Mouse (Mus musculus) heart, adult 2 months (tissue): ENCODE measurements around the gene Ccdc127. TPM values are rescaled to one million over a fixed set of nuclear protein-coding genes. Genes with fewer than 3 reads are reported as not detected.

Experiments
- DNase-seq, 2 experiments: peaks; one replicate each; pipeline ENCODE4 v3.0.0; 2021
- H3K27ac ChIP-seq: fragments of 200-600 bp; 2 replicates; pipeline ENCODE4 v1.8.1; 2022
- H3K27me3 ChIP-seq: fragments of 200-500 bp; 2 replicates; pipeline ENCODE4 v1.6.1; 2012; ENCODE audit warnings: mild to moderate bottlenecking, low read length, inconsistent platforms, mixed read lengths; ENCODE audit not compliant: control insufficient read depth, insufficient read depth
- H3K36me3 ChIP-seq: fragments of 200-500 bp; 2 replicates; pipeline ENCODE4 v1.6.1; 2012; ENCODE audit warnings: low read length, inconsistent platforms; ENCODE audit not compliant: control insufficient read depth, insufficient read depth
- H3K4me1 ChIP-seq: fragments of 200-500 bp; 2 replicates; pipeline ENCODE4 v1.6.1; 2011; ENCODE audit warnings: low read length; ENCODE audit not compliant: control insufficient read depth, insufficient read depth
- H3K4me3 ChIP-seq: fragments of 200-600 bp; 2 replicates; pipeline ENCODE4 v1.8.1; 2022
- H3K79me2 ChIP-seq: fragments of 200-500 bp; replicated peaks from 2 replicates; pipeline ENCODE4 v1.6.1; 2012; ENCODE audit warnings: mild to moderate bottlenecking, inconsistent platforms, low read length, moderate library complexity, mixed read lengths; ENCODE audit not compliant: control insufficient read depth, insufficient read depth
- H3K9ac ChIP-seq: fragments of 200-500 bp; 2 replicates; pipeline ENCODE4 v1.6.1; 2012; ENCODE audit warnings: low read depth, mild to moderate bottlenecking, control low read depth, inconsistent platforms, low read length, mixed read lengths
- CTCF ChIP-seq: fragments of 200-600 bp; IDR thresholded peaks from 2 replicates; pipeline ENCODE4 v1.8.1; 2022; ENCODE audit warnings: antibody characterized with exemption, mild to moderate bottlenecking, moderate library complexity
- EP300 ChIP-seq: fragments of 200-500 bp; IDR thresholded peaks from 2 replicates; pipeline ENCODE4 v1.6.1; 2011; ENCODE audit warnings: low read depth, low read length, control low read depth; ENCODE audit not compliant: insufficient read depth
- POLR2A ChIP-seq: fragments of 200-500 bp; IDR thresholded peaks from 2 replicates; pipeline ENCODE4 v1.6.1; 2011; ENCODE audit warnings: mild to moderate bottlenecking, low read depth, low read length, control low read depth; ENCODE audit not compliant: insufficient read depth
- WGBS: fragments of 180-500 bp; shearing (Covaris S2); methylation state at CpG from one replicate; pipeline ENCODE4 v1.1.7; 2018; 5-methylcytosine and 5-hydroxymethylcytosine counted together
- intact Hi-C: fragments of 180-260 bp; cut with DNase I; formaldehyde crosslinking; loops from one replicate; pipeline ENCODE4 v1.15.1; 2025
- polyA plus RNA-seq: library from polyadenylated mRNA; depleted of rRNA; stranded (reverse); fragments of >200 nt; gene quantifications from 2 replicates; pipeline ENCODE4 v1.2.3, GENCODE M21; 2012
- total RNA-seq, 2 experiments: library from RNA; stranded (reverse); gene quantifications; 2 replicates each; pipeline ENCODE4 v1.2.3; 2021

Ccdc127 gene
- total and polyA plus RNA-seq, 3 experiments = 5.5 to 53.5 (median 51.3) TPM

- Histone ChIP-seq H3K27ac (no peak overlapping the region), H3K27me3 (no peaks in the 10 kb centered on the region), H3K36me3 (peaks cover 5% of the 10 kb centered on the region; the same call in 1 of the 2 replicates), H3K9ac (no peak overlapping the region), H3K4me1 (no peaks in the 10 kb centered on the region), H3K4me3 (no peak overlapping the region), H3K79me2 (no peaks in the 10 kb centered on the region)
- intact Hi-C loops = loop anchor here (10.0 kb wide), 1 partner anchor 591 kb away; no protein-coding TSS in a partner anchor
- 95% methylated on average over 1 of the region's 1 CpGs for WGBS
- DNase-seq = no peak
- TF ChIP-seq POLR2A (no peak), EP300 (no peak), CTCF (no peak)
Observed at GRCm38 (mm10) chr13:74305780-74306179, 44.3 kb upstream of the Ccdc127 start.

GRCm38 (mm10) chr13:74314616-74315015 lies 35.5 kb upstream of the Ccdc127 start:
- DNase-seq = no peak
- no peaks in the 10 kb centered on the region for H3K27me3 ChIP-seq
- no peaks in the 10 kb centered on the region; the same call in 1 of the 2 replicates for H3K4me1 ChIP-seq
- intact Hi-C loops = no loop called here
- H3K4me3 ChIP-seq = no peak overlapping the region
- H3K79me2 ChIP-seq = peaks cover 2% of the 10 kb centered on the region
- WGBS = 92% methylated on average over 3 of the region's 3 CpGs
- H3K36me3 ChIP-seq = peaks cover 10% of the 10 kb centered on the region; the same call in 1 of the 2 replicates
- TF ChIP-seq POLR2A (no peak), CTCF (no peak), EP300 (no peak)
- H3K27ac ChIP-seq = no peak overlapping the region
- H3K9ac ChIP-seq = no peak overlapping the region

GRCm38 (mm10) chr13:74316386-74316785 lies 33.7 kb upstream of the Ccdc127 start:
- Histone ChIP-seq H3K79me2 (peaks cover 2% of the 10 kb centered on the region), H3K36me3 (peaks cover 10% of the 10 kb centered on the region; the same call in 1 of the 2 replicates), H3K9ac (peak overlapping the region; percentile 85), H3K27ac (peak overlapping the region; percentile 87), H3K4me1 (no peaks in the 10 kb centered on the region; the same call in 1 of the 2 replicates), H3K4me3 (peak overlapping the region; percentile 99), H3K27me3 (no peaks in the 10 kb centered on the region)
- no peak for DNase-seq
- intact Hi-C loops = no loop called here
- TF ChIP-seq POLR2A (no peak), EP300 (no peak), CTCF (no peak)
- WGBS = 15% methylated on average over 4 of the region's 4 CpGs

- H3K4me3 ChIP-seq = peak overlapping the region; percentile 99
- H3K27me3 ChIP-seq = no peaks in the 10 kb centered on the region
- H3K36me3 ChIP-seq = peaks cover 11% of the 10 kb centered on the region; the same call in 1 of the 2 replicates
- peak overlapping the region; percentile 87 for H3K27ac ChIP-seq
- peak overlapping the region; percentile 85 for H3K9ac ChIP-seq
- H3K79me2 ChIP-seq = peaks cover 2% of the 10 kb centered on the region
- TF ChIP-seq CTCF (no peak), POLR2A (no peak), EP300 (no peak)
- DNase-seq = no peak
- H3K4me1 ChIP-seq = no peaks in the 10 kb centered on the region; the same call in 1 of the 2 replicates
- WGBS = 2% methylated on average over 15 of the region's 15 CpGs
- intact Hi-C loops = no loop called here
Observed at GRCm38 (mm10) chr13:74316789-74317169, 33.3 kb upstream of the Ccdc127 start.

GRCm38 (mm10) chr13:74317170-74317849 lies 32.8 kb upstream of the Ccdc127 start, which contains the start of gene Pdcd6:
Gene Pdcd6, minus strand, starts transcription at chr13:74317580.
- no peaks in the 10 kb centered on the region for H3K27me3 ChIP-seq
- intact Hi-C loops = no loop called here
- H3K79me2 ChIP-seq = peaks cover 2% of the 10 kb centered on the region
- peak within 1 kb of the TSS; percentile 85 for H3K9ac ChIP-seq
- peak within 1 kb of the TSS; percentile 99 for H3K4me3 ChIP-seq
- H3K27ac ChIP-seq = peak within 1 kb of the TSS; percentile 87
- no peak for TF ChIP-seq CTCF
- peak; percentile 71 for TF ChIP-seq POLR2A
- TF ChIP-seq EP300 = peak; percentile 81
- under 1% methylated on average over 36 of the region's 36 CpGs for WGBS
- peak; percentile 93 to 97 for DNase-seq
- no peaks in the 10 kb centered on the region; the same call in 1 of the 2 replicates for H3K4me1 ChIP-seq
- H3K36me3 ChIP-seq = peaks cover 13% of the 10 kb centered on the region; the same call in 1 of the 2 replicates

- intact Hi-C loops = no loop called here
- Histone ChIP-seq H3K27me3 (no peaks in the 10 kb centered on the region), H3K36me3 (peaks cover 10% of the 10 kb centered on the region)
Observed at GRCm38 (mm10) chr13:74329321-74329720, 20.8 kb upstream of the Ccdc127 start.

More at GRCm38 (mm10) chr13:74329321-74329720, 20.8 kb upstream of the Ccdc127 start:
- Histone ChIP-seq H3K79me2 (no peaks in the 10 kb centered on the region), H3K27ac (no peak overlapping the region), H3K4me3 (no peak overlapping the region), H3K4me1 (no peaks in the 10 kb centered on the region), H3K9ac (no peak overlapping the region)
- TF ChIP-seq CTCF (no peak), EP300 (no peak), POLR2A (no peak)
- no peak for DNase-seq
